Mouse (Mus musculus) thymus, adult 2 months (tissue): ENCODE results near the gene Thbs3.

Experiments
- CTCF ChIP-seq: fragments of 200-500 bp; IDR thresholded peaks from 2 replicates; pipeline ENCODE4 v1.5.1; 2012; ENCODE audit warnings: mild to moderate bottlenecking, control low read depth, low read length, moderate library complexity, borderline replicate concordance; ENCODE audit not compliant: control insufficient read depth, poor library complexity, insufficient read depth; ENCODE audit errors: extremely low read depth
- POLR2A ChIP-seq: fragments of 200-500 bp; IDR thresholded peaks from 2 replicates; pipeline ENCODE4 v1.6.1; 2012; ENCODE audit warnings: mild to moderate bottlenecking, low read length, control low read depth, moderate library complexity; ENCODE audit not compliant: control insufficient read depth, poor library complexity, insufficient read depth; ENCODE audit errors: extremely low read depth

DNA sequence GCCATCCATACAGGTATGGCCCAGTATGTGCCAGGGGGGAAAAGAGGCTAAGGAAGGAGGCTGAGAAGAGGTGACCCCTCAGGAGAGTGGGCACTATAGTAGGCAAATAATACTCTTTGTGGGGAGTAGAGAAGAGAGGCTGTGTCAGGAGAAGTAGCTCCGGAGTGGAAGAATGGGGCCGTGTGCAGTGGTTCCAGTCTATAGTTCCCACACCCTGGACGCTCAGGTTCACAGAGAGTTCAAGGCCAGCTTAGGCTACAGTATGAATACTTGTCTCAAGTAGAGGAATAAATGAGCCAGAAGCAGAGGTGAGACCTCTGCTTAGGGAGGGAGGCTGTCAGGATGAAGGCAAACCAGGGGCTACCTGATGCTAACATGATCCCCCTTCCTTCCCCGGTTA is 14.3 kb downstream of the Thbs3 start:
- TF ChIP-seq CTCF (no peak), POLR2A (no peak)
